ENCODE assay signal across 25 mouse cellular contexts in genomic region chr15:97842058-97842457, GRCm38 (mm10). TPM values are rescaled to one million over a fixed set of nuclear protein-coding genes. Genes with fewer than 3 reads are reported as not detected.
A peak's percentile ranks its signal among the peaks of the same experiment; 100 is the strongest.
DNase-seq lines count a peak whose midpoint lies in the region; ATAC-seq and TF ChIP-seq lines count a peak whose summit lies in the region.
"Had no signal": no experiment of that assay in that cellular context is flagged by ENCODE, and none has a peak within 500 bp of the region (broad histone marks: within the 10 kb centered on the region; RNA-seq: fewer than 3 reads in every experiment).

No protein-coding gene starts in this region.

- peak overlapping the region; percentile 9; the same call in 1 of the 2 replicates for H3K27ac ChIP-seq in heart, postnatal 0 days (ENCODE audit: low read depth)
- H3K27ac ChIP-seq in heart, embryonic 12.5 days (ENCODE audit: poor library complexity, severe bottlenecking) = no peak overlapping the region
- H3K27ac ChIP-seq in liver, embryonic 14.5 days = no peak overlapping the region
- H3K27ac ChIP-seq in hindbrain, embryonic 12.5 days = no peak overlapping the region
- H3K27ac ChIP-seq: embryonic facial prominence, embryonic 15.5 days; forebrain, embryonic 15.5 days; heart, adult 2 months; hindbrain, embryonic 15.5 days; intestine, embryonic 15.5 days; limb, embryonic 12.5 days; neural tube, embryonic 15.5 days had no signal

- no peaks in the 10 kb centered on the region for H3K9me3 ChIP-seq in heart, postnatal 0 days (replicated peaks; ENCODE audit: control insufficient read depth, low read length)
- H3K9me3 ChIP-seq in heart, embryonic 12.5 days (replicated peaks) = no peaks in the 10 kb centered on the region; the same call in 1 of the 2 replicates
- H3K9me3 ChIP-seq in liver, embryonic 14.5 days (ENCODE audit: control insufficient read depth, low read length) = no peaks in the 10 kb centered on the region
- H3K9me3 ChIP-seq in hindbrain, embryonic 12.5 days (replicated peaks) = no peaks in the 10 kb centered on the region
- H3K9me3 ChIP-seq: embryonic facial prominence, embryonic 15.5 days; forebrain, embryonic 15.5 days; hindbrain, embryonic 15.5 days; intestine, embryonic 15.5 days; limb, embryonic 12.5 days; neural tube, embryonic 15.5 days had no signal

- H3K36me3 ChIP-seq in heart, postnatal 0 days (replicated peaks; ENCODE audit: control insufficient read depth, insufficient read depth, low read length) = no peaks in the 10 kb centered on the region
- no peaks in the 10 kb centered on the region for H3K36me3 ChIP-seq in heart, embryonic 12.5 days
- no peaks in the 10 kb centered on the region for H3K36me3 ChIP-seq in liver, embryonic 14.5 days (replicated peaks; ENCODE audit: control insufficient read depth, insufficient read depth, low read depth)
- H3K36me3 ChIP-seq in hindbrain, embryonic 12.5 days = no peaks in the 10 kb centered on the region
- H3K36me3 ChIP-seq: embryonic facial prominence, embryonic 15.5 days; forebrain, embryonic 15.5 days; hindbrain, embryonic 15.5 days; intestine, embryonic 15.5 days; limb, embryonic 12.5 days; neural tube, embryonic 15.5 days had no signal

- no peak overlapping the region for H3K9ac ChIP-seq in heart, postnatal 0 days (replicated peaks; ENCODE audit: low read depth, low read length)
- H3K9ac ChIP-seq in heart, embryonic 12.5 days = no peak overlapping the region
- no peak overlapping the region for H3K9ac ChIP-seq in liver, embryonic 14.5 days (replicated peaks)
- H3K9ac ChIP-seq in hindbrain, embryonic 12.5 days = no peak overlapping the region
- H3K9ac ChIP-seq: embryonic facial prominence, embryonic 15.5 days; forebrain, embryonic 15.5 days; hindbrain, embryonic 15.5 days; intestine, embryonic 15.5 days; limb, embryonic 12.5 days; neural tube, embryonic 15.5 days had no signal

- DNase-seq in heart, postnatal 0 days (ENCODE audit: low spot score) = no peak
- peak; percentile 41 to 56 for DNase-seq in CD8-positive naive resting alpha-beta T cell, adult 2 months (ENCODE audit: low read depth in 2 of 2, low spot score in 2 of 2)
- no peak for DNase-seq in liver, embryonic 14.5 days (ENCODE audit: low read depth in 3 of 3, low spot score in 3 of 3)
- DNase-seq in thymus, postnatal 14 days = peak; percentile 79
- DNase-seq in lung, postnatal 25 days (ENCODE audit: low spot score) = no peak
- no peak for DNase-seq in layer of hippocampus, adult 18-20 months (ENCODE audit: low spot score in 2 of 2)
- DNase-seq: adrenal gland, postnatal 25 days; cerebellum, adult 8-10 months; cerebellum, postnatal 36 days; gastrocnemius, postnatal 25 days; heart, adult 2 months; heart, postnatal 4 days; kidney, adult 9 months; kidney, postnatal 25 days; lung, adult 18-20 months; lung, postnatal 10 days had no signal

- WGBS in heart, postnatal 0 days = 72% methylated on average over 6 of the region's 6 CpGs
- 85% methylated on average over 6 of the region's 6 CpGs for WGBS in heart, embryonic 12.5 days
- 71% methylated on average over 6 of the region's 6 CpGs for WGBS in liver, embryonic 14.5 days (ENCODE audit: insufficient replicate concordance)
- WGBS in hindbrain, embryonic 12.5 days = 86% methylated on average over 6 of the region's 6 CpGs

- TF ChIP-seq EP300 in heart, postnatal 0 days (IDR thresholded peaks at IDR 0.05; ENCODE audit: low read depth) = no peak
- TF ChIP-seq EP300 in liver, embryonic 14.5 days (IDR thresholded peaks at IDR 0.05; ENCODE audit: low read depth) = no peak

- no peak for TF ChIP-seq CTCF in heart, postnatal 0 days (IDR thresholded peaks at IDR 0.05; ENCODE audit: low read depth)
- TF ChIP-seq CTCF in liver, embryonic 14.5 days (IDR thresholded peaks at IDR 0.05; ENCODE audit: low read depth) = no peak

- no peaks in the 10 kb centered on the region for H3K27me3 ChIP-seq in heart, postnatal 0 days (ENCODE audit: control insufficient read depth, insufficient read depth, low read length)
- H3K27me3 ChIP-seq in heart, embryonic 12.5 days (replicated peaks) = peaks cover 6% of the 10 kb centered on the region; the same call in 1 of the 2 replicates
- H3K27me3 ChIP-seq in liver, embryonic 14.5 days (ENCODE audit: control insufficient read depth, insufficient read depth, low read length) = no peaks in the 10 kb centered on the region
- H3K27me3 ChIP-seq in hindbrain, embryonic 12.5 days = no peaks in the 10 kb centered on the region
- H3K27me3 ChIP-seq: embryonic facial prominence, embryonic 15.5 days; forebrain, embryonic 15.5 days; hindbrain, embryonic 15.5 days; intestine, embryonic 15.5 days; limb, embryonic 12.5 days; neural tube, embryonic 15.5 days had no signal

- peaks cover 37% of the 10 kb centered on the region for H3K4me1 ChIP-seq in heart, postnatal 0 days (ENCODE audit: control insufficient read depth, insufficient read depth)
- H3K4me1 ChIP-seq in heart, embryonic 12.5 days (replicated peaks) = peaks cover 33% of the 10 kb centered on the region
- H3K4me1 ChIP-seq in liver, embryonic 14.5 days (replicated peaks; ENCODE audit: control insufficient read depth in 2 of 2, insufficient read depth in 2 of 2, low read length in 1 of 2) = peaks cover 23 to 72% of the 10 kb centered on the region in 2 experiments
- H3K4me1 ChIP-seq in hindbrain, embryonic 12.5 days = peaks cover 13% of the 10 kb centered on the region

- ATAC-seq in heart, postnatal 0 days (ENCODE audit: insufficient read depth, low read depth) = no peak
- ATAC-seq in heart, embryonic 12.5 days (ENCODE audit: insufficient number of reproducible peaks, low FRiP score) = no peak
- no peak for ATAC-seq in liver, embryonic 14.5 days (ENCODE audit: insufficient read depth)
- ATAC-seq in hindbrain, embryonic 12.5 days (ENCODE audit: low FRiP score) = no peak
- ATAC-seq: forebrain, embryonic 15.5 days; intestine, embryonic 15.5 days had no signal

- H3K4me3 ChIP-seq in heart, postnatal 0 days (ENCODE audit: low read depth, low read length) = no peak overlapping the region; the same call in 1 of the 2 replicates
- no peak overlapping the region for H3K4me3 ChIP-seq in heart, embryonic 12.5 days
- H3K4me3 ChIP-seq in liver, embryonic 14.5 days (ENCODE audit: insufficient read depth in 1 of 2, low read depth in 2 of 2, low read length in 2 of 2) = no peak overlapping the region
- no peak overlapping the region for H3K4me3 ChIP-seq in hindbrain, embryonic 12.5 days
- H3K4me3 ChIP-seq: embryonic facial prominence, embryonic 15.5 days; forebrain, embryonic 15.5 days; heart, adult 2 months; hindbrain, embryonic 15.5 days; intestine, embryonic 15.5 days; limb, embryonic 12.5 days; neural tube, embryonic 15.5 days had no signal

- H3K4me2 ChIP-seq in heart, postnatal 0 days (ENCODE audit: low read depth, low read length) = no peak overlapping the region; the same call in 1 of the 2 replicates
- H3K4me2 ChIP-seq in heart, embryonic 12.5 days = no peak overlapping the region
- peak overlapping the region; percentile 22; the same call in 1 of the 2 replicates for H3K4me2 ChIP-seq in liver, embryonic 14.5 days (ENCODE audit: low read depth)
- H3K4me2 ChIP-seq in hindbrain, embryonic 12.5 days (replicated peaks) = no peak overlapping the region
- H3K4me2 ChIP-seq: embryonic facial prominence, embryonic 15.5 days; forebrain, embryonic 15.5 days; hindbrain, embryonic 15.5 days; intestine, embryonic 15.5 days; limb, embryonic 12.5 days; midbrain, embryonic 11.5 days; neural tube, embryonic 15.5 days had no signal

RNA-seq across cellular contexts. Expression of gene Hdac7, which starts 2.2 kb away (rescaled TPM):
- 34.4 and 36.9 TPM in 2 replicates for total RNA-seq in heart, postnatal 0 days (2014; rRNA removed; ENCODE audit: low replicate concordance)
- 15.6 TPM in 2 replicates for polyA plus RNA-seq in heart, postnatal 0 days (2015; fragmentation: Nextera tagmentation; extraction: Ambion mirVana)
- 27.4 and 27.8 TPM in 2 replicates for polyA plus RNA-seq in heart, embryonic 12.5 days (2016; fragmentation: Nextera tagmentation; extraction: Ambion mirVana)
- polyA plus RNA-seq in liver, embryonic 14.5 days (2012; rRNA removed) = 8.6 and 11.3 TPM in 2 replicates
- 4.7 and 6.6 TPM in 2 replicates for polyA plus RNA-seq in liver, embryonic 14.5 days (2014; fragmentation: Nextera tagmentation; extraction: Ambion mirVana)
- polyA plus RNA-seq in hindbrain, embryonic 12.5 days (2016; fragmentation: Nextera tagmentation; extraction: Ambion mirVana) = 26.7 and 29.1 TPM in 2 replicates
- 10 to 100 TPM; 17.9 to 20.7 TPM for total RNA-seq in layer of hippocampus, adult 18-20 months (2021)

Comparison
In these comparisons a context has a peak if more than half of its experiments do, and no peak if none do; other contexts are left out.
1. DNase-seq: peak in CD8-positive naive resting alpha-beta T cell, adult 2 months (2 of 2) and thymus, postnatal 14 days (single experiment); none in heart, postnatal 0 days (single experiment), liver, embryonic 14.5 days (0 of 3), lung, postnatal 25 days (single experiment) and layer of hippocampus, adult 18-20 months (0 of 2).